20 mouse cellular contexts compared by ENCODE assay signal in genomic region chr17:4390012-4390411, GRCm38 (mm10).
DNase-seq lines count a peak whose midpoint lies in the region; ATAC-seq lines count a peak whose summit lies in the region.
"Had no signal": no experiment of that assay in that cellular context is flagged by ENCODE, and none has a peak within 500 bp of the region (broad histone marks: within the 10 kb centered on the region; RNA-seq: fewer than 3 reads in every experiment).

No protein-coding gene starts in this region.

- peak; percentile 4 for DNase-seq in Muller cell, postnatal 12 days (ENCODE audit: inconsistent ontology term)
- DNase-seq in heart, adult 11 months: no peak
- DNase-seq in retina, embryonic 14.5 days (ENCODE audit: low spot score): no peak
- DNase-seq: adrenal gland, adult 2 months; adrenal gland, postnatal 10 days; adrenal gland, postnatal 25 days; B cell, adult 2 months; cerebellum, adult 11 months; cerebellum, adult 18-20 months; cerebellum, adult 8-10 months; cerebellum, adult 9-11 months; cerebellum, postnatal 14 days; cerebellum, postnatal 36 days; forebrain, postnatal 0 days had no signal

- peak; percentile 58 for ATAC-seq in granulocyte monocyte progenitor cell, adult 5-6 weeks (replicated peaks; ENCODE audit: poor library complexity, severe bottlenecking)
- ATAC-seq in megakaryocyte progenitor cell, adult 5-6 weeks (replicated peaks; ENCODE audit: poor library complexity): peak; percentile 76
- ATAC-seq in frontal cortex, adult (ENCODE audit: low TSS enrichment): no peak
- ATAC-seq: CD4-positive, CD25-positive, alpha-beta regulatory T cell, adult 4 months; forebrain, embryonic 13.5 days; forebrain, embryonic 15.5 days; forebrain, postnatal 0 days had no signal
